Mouse (Mus musculus) liver, embryonic 12.5 days (tissue): ENCODE measurements at regions not wholly inside any gene's neighbourhood (a gene's known extent, or its start where the extent isn't known, plus 50 kb on each side); places are given as distances from the start of the nearest gene placed in this dataset.

ENCODE experiments used
- ATAC-seq: fragments of 200-750 bp; cut with Nextera tagmentation; 2 replicates; pipeline ENCODE4 v1.8.0; 2017; ENCODE audit warnings: moderate number of reproducible peaks, mild to moderate bottlenecking, moderate library complexity
- H3K27ac ChIP-seq: fragments of 300-500 bp; sonication (generic); 2 replicates; pipeline ENCODE4 v1.5.1; 2016; ENCODE audit warnings: mild to moderate bottlenecking
- H3K27me3 ChIP-seq: fragments of 300-500 bp; sonication (generic); replicated peaks from 2 replicates; pipeline ENCODE4 v1.6.1; 2016; ENCODE audit warnings: mild to moderate bottlenecking, moderate library complexity
- H3K36me3 ChIP-seq: fragments of 300-500 bp; sonication (generic); 2 replicates; pipeline ENCODE4 v1.6.1; 2016; ENCODE audit warnings: mild to moderate bottlenecking, moderate library complexity
- H3K4me1 ChIP-seq: fragments of 300-500 bp; sonication (generic); 2 replicates; pipeline ENCODE4 v1.6.1; 2016
- H3K4me2 ChIP-seq: fragments of 300-500 bp; sonication (generic); 2 replicates; pipeline ENCODE4 v1.6.1; 2016; ENCODE audit warnings: mild to moderate bottlenecking, moderate library complexity
- H3K4me3 ChIP-seq: fragments of 300-500 bp; sonication (generic); 2 replicates; pipeline ENCODE4 v1.5.1; 2016; ENCODE audit warnings: mild to moderate bottlenecking, moderate library complexity
- H3K9ac ChIP-seq: fragments of 300-500 bp; sonication (generic); 2 replicates; pipeline ENCODE4 v1.6.1; 2016; ENCODE audit warnings: mild to moderate bottlenecking, moderate library complexity
- H3K9me3 ChIP-seq: fragments of 300-500 bp; sonication (generic); replicated peaks from 2 replicates; pipeline ENCODE4 v1.6.1; 2016; ENCODE audit warnings: mild to moderate bottlenecking, moderate library complexity
- WGBS: fragments of 180-500 bp; shearing (Covaris S2); methylation state at CpG from one replicate; pipeline ENCODE4 v1.1.7; 2016; ENCODE audit not compliant: insufficient replicate concordance; 5-methylcytosine and 5-hydroxymethylcytosine counted together

DNA sequence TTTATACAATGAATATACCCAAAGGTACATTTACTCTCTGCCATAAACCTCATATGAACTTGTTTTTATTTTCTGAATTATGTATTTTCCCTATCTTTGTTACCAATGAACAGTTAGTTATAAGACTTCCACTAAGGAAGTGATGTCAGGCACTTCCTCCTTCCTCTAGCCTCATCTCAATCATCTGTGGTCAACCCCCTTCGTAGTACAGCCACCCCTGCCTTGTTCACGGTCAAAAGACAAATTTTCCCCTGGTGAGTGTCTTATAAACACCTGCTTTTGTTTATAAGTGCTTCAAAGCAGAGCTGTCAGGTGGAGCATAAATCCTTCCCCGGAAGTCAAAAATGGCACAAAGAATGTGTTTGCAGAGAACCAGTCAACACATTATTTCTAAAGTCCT, 312.0 kb downstream of the Spry2 start:
- Histone ChIP-seq H3K27ac (no peak overlapping the region), H3K9ac (no peak overlapping the region), H3K4me3 (no peak overlapping the region), H3K4me2 (no peak overlapping the region), H3K4me1 (no peaks in the 10 kb centered on the region), H3K36me3 (no peaks in the 10 kb centered on the region), H3K27me3 (no peaks in the 10 kb centered on the region), H3K9me3 (no peaks in the 10 kb centered on the region)
- 29% methylated on average over 3 of the region's 3 CpGs for WGBS
- no peak for ATAC-seq

DNA sequence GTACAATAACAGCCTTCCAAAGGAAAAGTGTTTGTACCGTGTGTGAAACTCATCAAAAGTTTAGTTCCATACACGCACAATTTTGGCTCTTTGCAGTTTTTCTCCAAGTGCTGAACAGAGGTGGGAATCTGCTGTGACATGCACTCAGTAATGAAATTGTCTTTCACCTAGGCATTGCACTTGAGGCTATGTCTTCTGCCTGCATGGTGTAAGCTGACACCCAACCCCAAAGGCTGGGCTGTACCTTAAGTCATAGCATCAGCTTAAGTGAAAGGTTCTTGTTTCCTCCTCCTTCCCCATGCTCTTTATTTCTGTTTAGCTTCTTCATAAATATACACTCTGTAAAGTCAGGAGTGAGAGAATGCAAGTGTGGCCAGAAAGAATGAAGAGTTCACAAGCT, 313.1 kb downstream of the Spry2 start:
- no peak overlapping the region for H3K4me3 ChIP-seq
- H3K27me3 ChIP-seq, result no peaks in the 10 kb centered on the region
- no peak overlapping the region for H3K9ac ChIP-seq
- H3K27ac ChIP-seq, result no peak overlapping the region
- WGBS, result 75% methylated on average over 2 of the region's 2 CpGs
- H3K36me3 ChIP-seq, result no peaks in the 10 kb centered on the region
- no peaks in the 10 kb centered on the region for H3K4me1 ChIP-seq
- no peak overlapping the region for H3K4me2 ChIP-seq
- ATAC-seq, result no peak
- no peaks in the 10 kb centered on the region for H3K9me3 ChIP-seq

DNA sequence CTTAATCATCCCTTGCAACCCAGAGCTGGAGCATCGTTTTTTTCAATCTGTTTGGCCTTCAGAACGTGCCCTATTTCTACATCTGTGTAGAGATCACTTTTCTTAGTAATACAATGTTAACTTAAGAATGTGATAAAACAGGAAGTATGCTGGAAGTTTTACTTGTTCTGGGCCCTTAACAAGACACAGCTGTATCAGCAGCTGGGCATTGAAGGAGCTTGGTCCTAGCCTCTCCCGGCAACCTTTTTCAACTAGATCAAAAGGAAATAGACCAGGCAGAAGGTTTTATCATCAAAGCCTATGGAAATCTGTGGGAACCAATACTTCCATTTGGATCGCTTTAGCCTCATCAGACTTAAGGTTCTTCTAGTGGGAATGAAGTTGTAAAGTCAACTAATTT, 317.9 kb downstream of the Ndfip2 start:
- ATAC-seq, result no peak
- Histone ChIP-seq H3K9ac (no peak overlapping the region), H3K9me3 (no peaks in the 10 kb centered on the region), H3K4me2 (no peak overlapping the region), H3K27me3 (no peaks in the 10 kb centered on the region), H3K27ac (no peak overlapping the region), H3K4me1 (no peaks in the 10 kb centered on the region), H3K4me3 (no peak overlapping the region), H3K36me3 (no peaks in the 10 kb centered on the region)
- WGBS, result 65% methylated on average over 4 of the region's 4 CpGs

DNA sequence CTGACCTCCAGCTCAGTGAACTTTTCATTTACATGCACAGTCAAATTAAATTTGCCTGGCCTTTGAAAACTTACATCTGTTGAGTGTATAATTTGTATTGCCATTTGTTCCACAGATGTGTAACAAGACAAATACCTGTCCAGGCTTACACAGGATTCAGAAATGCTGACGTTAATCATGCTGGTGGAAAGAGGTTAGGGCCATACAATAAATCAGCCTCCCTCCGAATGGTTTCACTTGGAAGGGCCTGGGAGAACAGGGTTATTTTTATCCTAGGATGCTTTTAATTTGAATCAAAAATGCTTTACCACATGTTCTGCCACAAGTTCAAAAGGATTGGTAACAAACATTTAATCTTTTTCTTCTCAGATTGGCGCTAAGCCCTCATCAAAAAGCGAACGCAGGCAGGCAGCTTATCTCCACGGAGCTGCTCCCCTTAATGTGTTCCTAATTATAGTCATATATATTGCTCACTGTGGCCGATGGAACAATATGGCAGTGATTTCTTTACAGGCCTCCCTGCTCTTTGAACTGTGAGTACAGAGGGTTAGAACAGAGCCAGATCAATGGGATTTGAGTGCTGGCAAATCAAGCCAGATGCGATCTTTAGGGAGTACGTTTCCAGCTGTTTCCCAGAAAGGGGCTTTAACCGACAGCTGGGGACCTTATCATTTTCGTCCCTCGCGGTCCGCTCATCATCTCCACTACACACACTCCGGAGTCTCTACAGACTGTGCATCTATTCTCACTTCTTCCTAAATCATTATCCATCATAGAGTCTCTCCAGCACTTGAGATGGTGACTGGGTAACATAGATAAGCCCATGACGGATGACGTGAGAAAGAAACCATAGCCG, 313.9 kb downstream of the Ndfip2 start:
- 68% methylated on average over 18 of the region's 18 CpGs for WGBS
- H3K9me3 ChIP-seq, result no peaks in the 10 kb centered on the region
- no peak overlapping the region for H3K9ac ChIP-seq
- no peak overlapping the region for H3K27ac ChIP-seq
- no peak for ATAC-seq
- no peak overlapping the region for H3K4me3 ChIP-seq
- H3K36me3 ChIP-seq, result no peaks in the 10 kb centered on the region
- no peaks in the 10 kb centered on the region for H3K4me1 ChIP-seq
- no peak overlapping the region for H3K4me2 ChIP-seq
- no peaks in the 10 kb centered on the region for H3K27me3 ChIP-seq

DNA sequence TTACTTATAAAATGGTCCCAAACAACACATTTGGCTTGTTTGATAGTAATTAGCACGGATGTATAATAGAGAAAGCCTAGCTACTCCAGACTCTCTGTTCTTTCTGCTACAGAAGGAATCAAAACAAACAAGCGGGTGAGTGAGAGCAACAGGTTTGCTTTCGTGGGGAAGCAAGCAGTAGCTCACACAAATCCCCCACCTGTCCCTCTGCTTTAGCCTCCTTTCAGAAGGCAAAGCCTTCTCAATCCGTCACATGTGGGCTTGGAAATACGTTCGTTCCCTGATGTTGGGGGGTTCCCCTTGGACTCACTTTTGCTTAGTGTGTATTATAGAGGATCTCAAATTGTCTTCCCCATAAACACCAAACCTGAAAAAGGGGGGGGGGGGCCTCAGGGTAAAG, 311.8 kb downstream of the Ndfip2 start:
- no peaks in the 10 kb centered on the region for H3K27me3 ChIP-seq
- H3K4me2 ChIP-seq, result no peak overlapping the region
- no peaks in the 10 kb centered on the region for H3K4me1 ChIP-seq
- no peak overlapping the region for H3K27ac ChIP-seq
- WGBS, result 65% methylated on average over 6 of the region's 6 CpGs
- H3K4me3 ChIP-seq, result no peak overlapping the region
- no peak overlapping the region for H3K9ac ChIP-seq
- no peaks in the 10 kb centered on the region for H3K9me3 ChIP-seq
- H3K36me3 ChIP-seq, result no peaks in the 10 kb centered on the region
- ATAC-seq, result no peak

DNA sequence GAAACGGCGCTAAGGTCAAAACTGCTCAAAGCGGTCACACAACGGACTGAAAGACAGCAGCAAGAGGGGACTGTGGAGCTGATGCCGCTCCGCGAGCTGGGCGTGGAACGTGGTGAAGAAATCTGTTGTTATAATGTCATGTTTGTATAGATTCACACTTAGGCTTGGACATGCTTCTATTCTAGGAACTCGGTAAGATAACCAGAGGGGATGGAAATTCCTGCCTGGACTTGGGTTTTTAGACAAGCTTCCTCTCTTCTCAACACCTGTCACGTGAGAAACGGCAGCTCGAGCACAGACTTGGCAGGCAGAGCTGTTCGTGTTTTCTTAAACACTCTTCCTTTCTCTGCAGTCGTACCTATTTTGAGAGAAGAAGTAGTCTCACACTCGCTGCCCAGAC, 307.5 kb downstream of the Ndfip2 start:
- no peak for ATAC-seq
- no peaks in the 10 kb centered on the region for H3K4me1 ChIP-seq
- no peaks in the 10 kb centered on the region for H3K9me3 ChIP-seq
- H3K9ac ChIP-seq, result no peak overlapping the region
- 72% methylated on average over 16 of the region's 16 CpGs for WGBS
- H3K4me3 ChIP-seq, result no peak overlapping the region
- H3K27ac ChIP-seq, result no peak overlapping the region
- no peaks in the 10 kb centered on the region for H3K27me3 ChIP-seq
- H3K4me2 ChIP-seq, result no peak overlapping the region
- H3K36me3 ChIP-seq, result no peaks in the 10 kb centered on the region

DNA sequence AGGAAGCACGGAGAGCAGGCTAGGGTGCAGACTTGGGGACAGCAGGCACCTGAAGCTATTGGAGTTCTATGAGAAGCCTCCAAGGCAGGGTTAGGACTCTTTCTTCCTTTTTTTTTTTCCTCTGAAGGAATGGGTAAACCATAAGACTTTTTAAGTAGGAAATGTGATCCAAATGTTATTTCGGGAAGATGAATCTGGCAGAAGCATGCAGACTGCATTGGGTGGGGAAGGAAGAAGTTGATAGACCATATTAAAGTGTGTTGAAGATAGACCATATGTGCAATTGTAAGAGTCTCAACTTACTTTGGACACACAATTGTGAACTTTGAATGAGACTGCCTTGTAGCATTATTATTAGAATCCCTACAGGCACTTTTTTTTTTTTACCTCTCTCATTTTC, 304.5 kb downstream of the Ndfip2 start:
- Histone ChIP-seq H3K4me2 (no peak overlapping the region), H3K4me3 (no peak overlapping the region), H3K27ac (no peak overlapping the region), H3K9ac (no peak overlapping the region), H3K4me1 (no peaks in the 10 kb centered on the region), H3K36me3 (no peaks in the 10 kb centered on the region), H3K9me3 (no peaks in the 10 kb centered on the region), H3K27me3 (no peaks in the 10 kb centered on the region)
- ATAC-seq, result no peak
- WGBS, result 79% methylated on average over 2 of the region's 2 CpGs

DNA sequence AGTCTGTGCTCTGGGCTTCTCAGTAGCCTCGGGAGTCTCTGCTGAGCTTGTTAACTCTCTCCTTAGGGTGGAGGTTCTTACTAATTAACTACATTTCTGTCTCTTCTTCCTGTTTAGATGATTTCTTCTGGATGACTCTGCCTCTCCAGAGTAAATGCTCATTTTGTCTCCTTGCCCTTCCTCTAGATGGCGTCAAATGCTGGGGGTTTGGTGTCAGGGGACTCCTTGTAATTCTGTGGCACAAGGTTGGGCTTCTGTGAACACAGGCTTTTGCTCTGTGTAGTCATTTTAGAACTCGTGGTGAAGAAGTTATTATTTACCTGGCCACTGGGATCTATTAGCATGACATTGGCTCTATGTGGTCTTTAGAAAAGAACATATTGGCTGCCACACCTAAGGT, 298.4 kb downstream of the Ndfip2 start:
- Histone ChIP-seq H3K27me3 (no peaks in the 10 kb centered on the region), H3K36me3 (no peaks in the 10 kb centered on the region), H3K4me1 (no peaks in the 10 kb centered on the region), H3K27ac (no peak overlapping the region), H3K4me3 (no peak overlapping the region), H3K9me3 (no peaks in the 10 kb centered on the region), H3K9ac (no peak overlapping the region), H3K4me2 (no peak overlapping the region)
- ATAC-seq, result no peak
- WGBS, result 43% methylated on average over 3 of the region's 3 CpGs

DNA sequence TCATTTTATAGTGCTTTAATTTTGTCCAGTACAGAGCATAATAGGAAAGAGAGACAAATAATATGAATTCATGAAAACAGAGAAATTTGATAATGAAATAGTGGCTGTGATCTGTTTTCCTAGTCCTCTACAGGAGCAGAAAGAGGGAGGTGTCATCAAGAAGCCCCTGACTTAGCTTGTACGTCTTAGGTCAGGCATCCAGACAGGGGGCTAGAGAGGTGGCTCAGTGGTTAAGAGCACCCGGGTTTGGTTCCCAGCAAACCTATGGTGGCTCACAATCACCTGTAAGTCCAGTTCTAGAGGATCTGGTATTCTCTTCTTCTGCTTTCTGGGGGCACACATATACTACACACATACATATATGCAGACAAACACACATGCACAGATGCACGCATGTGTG, 285.7 kb downstream of the Ndfip2 start:
- Histone ChIP-seq H3K4me2 (no peak overlapping the region), H3K4me3 (no peak overlapping the region), H3K9me3 (no peaks in the 10 kb centered on the region), H3K27ac (no peak overlapping the region), H3K4me1 (no peaks in the 10 kb centered on the region), H3K36me3 (no peaks in the 10 kb centered on the region), H3K27me3 (peaks cover 4% of the 10 kb centered on the region; the same call in 1 of the 2 replicates), H3K9ac (no peak overlapping the region)
- 59% methylated on average over 3 of the region's 3 CpGs for WGBS
- ATAC-seq, result no peak

DNA sequence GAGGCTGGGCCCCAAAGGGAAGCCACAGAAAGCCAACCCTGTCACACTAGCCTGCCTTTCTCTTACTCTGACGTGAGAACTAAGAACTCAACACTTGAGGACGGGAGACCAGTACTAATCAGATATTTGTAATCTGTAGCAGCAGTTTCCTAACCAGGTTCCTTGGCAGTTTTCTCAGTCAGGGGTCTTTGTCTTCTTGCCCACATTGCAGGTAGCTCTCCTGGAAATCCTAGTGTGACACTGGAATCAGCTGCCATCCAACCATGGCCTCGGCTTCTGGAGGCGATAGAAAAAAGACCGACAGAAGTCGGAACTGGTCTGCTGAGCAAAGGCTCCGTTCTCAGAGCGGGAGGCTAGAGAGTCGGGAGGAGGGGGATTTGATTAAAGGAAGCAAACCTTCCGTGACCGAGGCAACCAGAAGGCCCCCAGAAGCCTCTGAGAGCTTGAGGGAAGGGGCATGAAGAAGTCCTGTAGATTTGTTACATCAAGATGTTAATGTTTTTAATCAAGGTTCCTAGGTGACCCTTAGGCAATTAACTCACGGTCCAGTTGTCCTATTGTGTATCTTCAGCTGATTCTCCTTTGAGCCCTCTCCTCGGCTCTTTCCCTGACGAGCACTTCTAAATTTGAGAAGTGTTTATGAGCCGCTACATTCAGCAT, 284.2 kb downstream of the Ndfip2 start:
- Histone ChIP-seq H3K9ac (no peak overlapping the region), H3K36me3 (no peaks in the 10 kb centered on the region), H3K27ac (no peak overlapping the region), H3K4me3 (no peak overlapping the region), H3K27me3 (peaks cover 4% of the 10 kb centered on the region; the same call in 1 of the 2 replicates), H3K4me1 (no peaks in the 10 kb centered on the region), H3K4me2 (no peak overlapping the region), H3K9me3 (no peaks in the 10 kb centered on the region)
- ATAC-seq, result no peak
- 19% methylated on average over 15 of the region's 15 CpGs for WGBS

DNA sequence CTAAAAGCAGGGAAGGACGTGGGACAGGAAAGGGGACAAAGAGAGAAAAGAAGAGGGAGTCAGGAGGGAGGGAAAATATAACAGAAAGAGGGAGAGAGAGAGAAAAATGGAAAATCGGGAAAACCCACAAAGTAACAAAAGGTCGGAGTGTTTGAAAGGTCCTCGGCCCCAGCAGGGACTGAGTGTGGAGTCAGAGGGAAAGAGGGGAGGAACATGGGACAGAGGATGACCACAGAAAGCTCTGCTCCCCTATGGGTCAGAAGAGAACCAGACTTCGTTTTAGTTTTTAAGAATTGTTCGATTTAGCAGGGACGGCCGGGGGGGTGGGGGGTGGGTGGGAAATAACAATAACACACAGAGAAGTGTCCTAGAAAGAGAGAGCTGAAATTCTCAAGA, 283.7 kb downstream of the Ndfip2 start:
- WGBS, result 66% methylated on average over 8 of the region's 8 CpGs
- Histone ChIP-seq H3K4me2 (no peak overlapping the region), H3K9ac (no peak overlapping the region), H3K4me3 (no peak overlapping the region), H3K27ac (no peak overlapping the region), H3K36me3 (no peaks in the 10 kb centered on the region), H3K9me3 (no peaks in the 10 kb centered on the region), H3K27me3 (peaks cover 4% of the 10 kb centered on the region; the same call in 1 of the 2 replicates), H3K4me1 (no peaks in the 10 kb centered on the region)
- ATAC-seq, result no peak

DNA sequence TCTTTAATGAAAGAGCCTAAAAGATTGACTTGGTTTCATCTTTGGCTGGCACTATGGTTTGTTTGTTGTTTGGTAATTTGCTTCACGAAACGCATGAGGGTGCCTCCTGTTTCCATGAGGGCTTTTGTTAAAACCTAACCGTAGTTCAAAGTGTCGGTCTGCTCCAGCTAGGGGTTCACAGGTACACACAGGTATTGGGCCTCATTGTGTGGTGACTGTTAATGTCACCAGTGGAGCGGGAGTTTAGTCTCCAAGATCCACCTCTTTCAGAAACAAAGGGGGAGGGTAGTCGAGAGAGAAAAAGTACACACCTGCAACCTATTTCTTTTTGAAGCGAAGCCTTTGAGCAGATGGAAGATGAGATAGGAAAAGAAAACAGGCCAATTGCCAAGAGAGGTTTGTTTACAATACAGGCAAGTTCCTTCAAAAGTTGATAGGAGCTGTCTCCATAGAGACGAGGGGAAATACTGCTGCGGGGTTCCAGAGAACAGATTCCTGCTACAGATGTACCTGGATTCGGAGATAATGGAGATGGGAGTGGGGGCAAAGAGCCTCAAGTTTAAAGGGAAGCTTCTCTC, 273.9 kb downstream of the Ndfip2 start:
- Histone ChIP-seq H3K9ac (no peak overlapping the region), H3K9me3 (no peaks in the 10 kb centered on the region), H3K27me3 (no peaks in the 10 kb centered on the region), H3K36me3 (no peaks in the 10 kb centered on the region), H3K4me3 (no peak overlapping the region), H3K4me2 (no peak overlapping the region), H3K4me1 (no peaks in the 10 kb centered on the region), H3K27ac (no peak overlapping the region)
- WGBS, result 54% methylated on average over 10 of the region's 10 CpGs
- ATAC-seq, result no peak
